Mouse (Mus musculus): ENCODE results near the gene Selplg.

The Selplg gene

DNA sequence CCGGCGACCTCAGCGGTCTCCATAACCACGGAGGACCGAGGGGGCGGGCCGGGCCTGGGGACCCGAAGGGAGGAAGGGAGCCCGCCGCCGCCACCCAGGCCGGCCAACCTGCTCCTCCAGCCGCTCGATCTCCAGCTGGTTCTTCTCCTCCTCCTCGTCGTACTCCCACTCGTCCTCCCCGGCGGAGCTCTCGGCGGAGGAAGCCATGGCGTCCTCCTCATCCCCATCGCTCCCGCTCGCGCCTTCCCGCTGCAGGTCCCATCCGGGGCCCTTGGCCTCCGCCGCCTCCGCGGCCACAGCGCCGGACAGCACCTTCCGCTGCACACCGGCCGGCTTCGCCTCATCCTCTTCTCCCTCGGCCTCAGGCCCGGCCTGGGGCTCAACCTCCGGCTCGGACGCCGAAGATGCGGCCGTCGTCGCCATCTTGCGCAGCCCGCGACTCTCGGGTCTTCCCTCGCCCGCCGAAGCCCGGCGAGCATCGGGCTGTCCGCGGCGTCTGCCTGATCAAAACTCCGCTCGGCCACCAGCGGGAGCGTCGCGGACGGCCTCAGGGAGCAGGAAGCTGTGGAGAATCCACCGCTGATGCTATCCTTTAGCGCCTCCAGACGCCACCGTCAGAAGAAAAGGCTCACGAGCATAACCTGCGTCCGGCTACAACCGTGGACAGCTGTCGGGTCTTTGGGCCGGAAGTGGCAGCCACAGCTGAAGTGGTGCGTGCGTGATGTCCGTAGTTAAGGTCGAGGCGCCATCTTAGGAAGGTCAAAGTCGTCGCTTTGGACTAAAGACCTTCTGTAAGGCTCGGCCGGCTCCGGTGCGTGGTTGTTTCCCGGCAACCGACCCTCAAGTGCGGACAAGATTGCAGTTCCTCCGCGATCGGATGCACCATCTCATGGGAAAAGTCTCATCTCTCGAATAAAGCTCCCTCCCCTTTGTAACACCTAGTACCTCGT lies 61.0 kb downstream of the Selplg start:
- DNase-seq (ENCODE audit: low read depth, low spot score): peak; percentile 76

DNA sequence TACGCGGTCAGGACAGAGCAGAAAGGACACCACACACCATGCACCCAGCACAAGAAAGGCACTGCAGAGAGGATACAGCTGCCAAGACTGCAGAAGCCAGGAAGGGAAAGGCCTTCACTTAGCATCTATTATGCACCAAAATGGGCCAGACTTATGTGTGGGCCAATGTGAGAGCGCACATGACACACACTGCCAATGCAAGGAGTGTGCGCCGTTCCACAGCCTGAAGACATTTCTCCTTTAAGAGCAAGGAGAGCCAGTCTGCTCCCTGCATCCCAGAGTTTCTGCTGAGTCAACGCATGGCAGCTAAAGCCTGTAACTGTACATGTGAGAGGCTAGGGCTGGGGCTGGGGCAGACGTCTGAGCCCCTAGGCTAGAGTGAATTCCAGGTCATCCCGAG lies 63.6 kb downstream of the Selplg start:
- no peak for DNase-seq (ENCODE audit: low read depth, low spot score)

All from embryo, embryonic 11.5 days (tissue).